Mouse (Mus musculus) liver, postnatal 0 days (tissue): ENCODE measurements around the gene Iqcd. TPM values are rescaled to one million over a fixed set of nuclear protein-coding genes. Genes with fewer than 3 reads are reported as not detected.

ENCODE experiments used
- ATAC-seq: fragments of 200-750 bp; cut with Nextera tagmentation; 2 replicates; pipeline ENCODE4 v1.8.0; 2017; ENCODE audit warnings: mild to moderate bottlenecking, moderate library complexity
- DNase-seq: peaks from one replicate; pipeline ENCODE4 v3.0.0-alpha.2; 2016
- H3K27ac ChIP-seq: fragments of 300-500 bp; sonication (generic); 2 replicates; pipeline ENCODE4 v1.5.1; 2014; ENCODE audit warnings: antibody characterized with exemption, moderate library complexity, mild to moderate bottlenecking, low read depth
- H3K27me3 ChIP-seq: fragments of 300-500 bp; sonication (generic); 2 replicates; pipeline ENCODE4 v1.6.1; 2014; ENCODE audit warnings: low read length, control low read depth, mixed read lengths; ENCODE audit not compliant: insufficient read depth
- H3K36me3 ChIP-seq: fragments of 300-500 bp; sonication (generic); replicated peaks from 2 replicates; pipeline ENCODE4 v1.6.1; 2014; ENCODE audit warnings: mild to moderate bottlenecking, control low read depth, low read length, moderate library complexity, mixed read lengths; ENCODE audit not compliant: insufficient read depth
- H3K4me1 ChIP-seq: fragments of 300-500 bp; sonication (generic); 2 replicates; pipeline ENCODE4 v1.6.1; 2014; ENCODE audit warnings: antibody characterized with exemption, mild to moderate bottlenecking, control low read depth; ENCODE audit not compliant: insufficient read depth
- H3K4me2 ChIP-seq: fragments of 300-500 bp; sonication (generic); 2 replicates; pipeline ENCODE4 v1.6.1; 2014; ENCODE audit warnings: low read depth, mild to moderate bottlenecking, low read length, moderate library complexity, mixed read lengths
- H3K4me3 ChIP-seq: fragments of 300-500 bp; sonication (generic); 2 replicates; pipeline ENCODE4 v1.5.1; 2014; ENCODE audit warnings: low read depth, low read length
- H3K9ac ChIP-seq: fragments of 300-500 bp; sonication (generic); replicated peaks from 2 replicates; pipeline ENCODE4 v1.6.1; 2014; ENCODE audit warnings: mild to moderate bottlenecking, moderate library complexity
- H3K9me3 ChIP-seq: fragments of 300-500 bp; sonication (generic); 2 replicates; pipeline ENCODE4 v1.6.1; 2016; ENCODE audit warnings: mild to moderate bottlenecking, control low read depth, low read length, mixed read lengths
- CTCF ChIP-seq: sonication (generic); IDR thresholded peaks from 2 replicates; pipeline ENCODE4 v1.5.1; 2016; ENCODE audit warnings: antibody characterized with exemption, low read depth
- EP300 ChIP-seq: IDR thresholded peaks from 2 replicates; pipeline ENCODE4 v1.6.1; 2016; ENCODE audit warnings: antibody characterized with exemption, low read depth, mild to moderate bottlenecking
- WGBS: fragments of 180-500 bp; shearing (Covaris S2); extraction: QIAGEN DNeasy Blood & Tissue Kit; methylation state at CpG from one replicate; pipeline ENCODE4 v1.1.7; 2014; ENCODE audit not compliant: insufficient replicate concordance; 5-methylcytosine and 5-hydroxymethylcytosine counted together
- polyA plus RNA-seq: library from polyadenylated mRNA; unstranded; fragments of >200 nt; fragmentation: Nextera tagmentation; extraction: Ambion mirVana; gene quantifications from 2 replicates; pipeline ENCODE4 v1.2.1, GENCODE M21; 2015

Gene Iqcd
- polyA plus RNA-seq, 1 experiment from 2014 or later, result 0.75 TPM

DNA sequence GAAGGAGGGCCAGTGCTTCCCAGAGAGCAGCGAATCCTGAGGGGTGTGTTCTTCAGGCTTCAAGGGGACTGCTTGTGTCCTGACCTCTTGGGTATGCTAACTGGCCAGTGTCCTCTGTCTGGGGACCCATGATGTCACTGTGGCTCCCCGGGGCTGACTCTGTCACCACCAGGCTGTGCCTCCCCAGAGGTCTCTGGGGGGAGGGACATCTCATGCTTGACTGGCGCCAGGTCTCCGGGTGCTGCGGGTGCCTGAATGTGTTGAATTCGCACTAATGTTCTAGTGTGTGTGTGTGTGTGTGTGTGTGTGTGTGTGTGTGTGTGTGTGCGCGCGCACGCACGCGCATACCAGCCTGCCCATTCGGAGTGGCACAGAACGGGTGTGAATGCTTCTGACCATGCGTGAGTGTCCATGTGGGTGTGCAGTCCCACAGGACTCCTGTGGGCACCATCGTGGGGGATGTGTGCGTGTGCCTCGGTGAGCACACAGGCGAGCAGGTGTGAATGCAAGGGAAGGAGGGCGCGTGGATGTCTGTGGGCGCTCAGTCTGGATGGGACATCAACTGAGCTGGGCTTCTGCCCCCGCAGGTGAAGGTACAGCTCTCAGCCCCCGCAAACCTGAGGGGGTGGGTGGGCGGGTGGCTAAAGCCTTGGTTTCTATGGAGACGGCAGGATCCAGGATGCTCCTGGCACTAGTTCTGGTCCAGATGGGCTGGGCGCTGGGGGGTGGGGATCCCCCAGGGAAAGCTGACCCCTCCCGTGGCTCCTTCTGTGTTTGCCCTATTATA lies 64.3 kb downstream of the Iqcd start:
- Histone ChIP-seq H3K9me3 (no peaks in the 10 kb centered on the region), H3K27me3 (peaks cover 25% of the 10 kb centered on the region), H3K36me3 (no peaks in the 10 kb centered on the region), H3K9ac (no peak overlapping the region), H3K27ac (no peak overlapping the region), H3K4me1 (peaks cover 10% of the 10 kb centered on the region), H3K4me3 (no peak overlapping the region), H3K4me2 (no peak overlapping the region)
- TF ChIP-seq EP300 (no peak), CTCF (no peak)
- ATAC-seq (no peak), DNase-seq (no peak)
- 77% methylated on average over 25 of the region's 28 CpGs for WGBS

- DNase-seq (no peak), ATAC-seq (no peak)
- no peaks in the 10 kb centered on the region for H3K36me3 ChIP-seq
- 88% methylated on average over 2 of the region's 2 CpGs for WGBS
- H3K9ac ChIP-seq, result no peak overlapping the region
- H3K9me3 ChIP-seq, result no peaks in the 10 kb centered on the region
- H3K4me3 ChIP-seq, result no peak overlapping the region
- H3K4me2 ChIP-seq, result no peak overlapping the region
- TF ChIP-seq EP300 (no peak), CTCF (no peak)
- peaks cover 23% of the 10 kb centered on the region for H3K27me3 ChIP-seq
- H3K27ac ChIP-seq, result no peak overlapping the region
- peaks cover 4% of the 10 kb centered on the region for H3K4me1 ChIP-seq
Observed at GRCm38 (mm10) chr5:120653873-120654272, 65.1 kb downstream of the Iqcd start.

GRCm38 (mm10) chr5:120656281-120656751 lies 67.5 kb downstream of the Iqcd start:
- Histone ChIP-seq H3K27ac (no peak overlapping the region), H3K4me1 (no peaks in the 10 kb centered on the region), H3K9ac (no peak overlapping the region), H3K9me3 (no peaks in the 10 kb centered on the region), H3K4me2 (no peak overlapping the region), H3K4me3 (no peak overlapping the region), H3K27me3 (0 out of 2 replicates have a peak, but pooled peaks cover 7% of the 10 kb centered on the region), H3K36me3 (no peaks in the 10 kb centered on the region)
- TF ChIP-seq CTCF (no peak), EP300 (no peak)
- DNase-seq (no peak), ATAC-seq (no peak)
- 79% methylated on average over 12 of the region's 12 CpGs for WGBS

Other genes starting within 250 kb of the Iqcd start
- gene Lhx5, start 157.3 kb upstream of the Iqcd start, polyA plus RNA-seq, result not detected in 2 replicates
- 21.0 and 24.5 TPM in 2 replicates for gene Sdsl, start 116.2 kb upstream of the Iqcd start, polyA plus RNA-seq
- gene Sds, start 112.5 kb upstream of the Iqcd start, polyA plus RNA-seq, result 32.4 and 32.5 TPM in 2 replicates
- 53.6 and 54.1 TPM in 2 replicates for gene Plbd2, start 85.4 kb upstream of the Iqcd start, polyA plus RNA-seq
- 15.3 and 17.1 TPM in 2 replicates for gene Slc8b1, start 77.8 kb upstream of the Iqcd start, polyA plus RNA-seq
- 16.3 and 18.6 TPM in 2 replicates for gene Tpcn1, start 343 bp upstream of the Iqcd start, polyA plus RNA-seq
- gene Rita1, start 23.6 kb downstream of the Iqcd start, polyA plus RNA-seq, result 3.1 and 3.4 TPM in 2 replicates
- 14.0 and 15.1 TPM in 2 replicates for gene Ddx54, start 23.7 kb downstream of the Iqcd start, polyA plus RNA-seq
- not detected in 2 replicates for gene Cfap73, start 45.2 kb downstream of the Iqcd start, polyA plus RNA-seq
- 0.20 and 0.36 TPM in 2 replicates for gene Rasal1, start 59.8 kb downstream of the Iqcd start, polyA plus RNA-seq
- 0.23 and 0.25 TPM in 2 replicates for gene Dtx1, start 122.9 kb downstream of the Iqcd start, polyA plus RNA-seq
- gene Oas2, start 160.8 kb downstream of the Iqcd start, polyA plus RNA-seq, result 0.83 and 1.1 TPM in 2 replicates
- gene Oas3, start 188.6 kb downstream of the Iqcd start, polyA plus RNA-seq, result 1.8 and 2.1 TPM in 2 replicates
- gene Oas1e, start 206.5 kb downstream of the Iqcd start, polyA plus RNA-seq, result 0.15 and 0.20 TPM in 2 replicates
- 0.58 and 0.60 TPM in 2 replicates for gene Oas1c, start 223.5 kb downstream of the Iqcd start, polyA plus RNA-seq